Mouse (Mus musculus) T-helper 2 cell (primary cell): ENCODE results near the gene Mgat3.

Experiments used
- in situ Hi-C: fragments of 300-600 bp; cut with MboI, MseI; formaldehyde crosslinking; loops from one replicate; pipeline ENCODE4 v1.15.1; 2025; ENCODE audit warnings: high pct_unique_total_duplicates

The Mgat3 gene

GRCm38 (mm10) chr15:80149517-80149916 is 24.0 kb upstream of the Mgat3 start:
- in situ Hi-C loops, result no loop called here

- in situ Hi-C loops, result no loop called here
These were observed 20.9 kb upstream of the Mgat3 start for GRCm38 (mm10) chr15:80152663-80153062.

- in situ Hi-C loops, result no loop called here
These were observed 19.8 kb upstream of the Mgat3 start for GRCm38 (mm10) chr15:80153757-80154156.

- in situ Hi-C loops, result no loop called here
These were observed 17.8 kb upstream of the Mgat3 start for GRCm38 (mm10) chr15:80155707-80156106.

- in situ Hi-C loops, result no loop called here
These were observed 16.2 kb upstream of the Mgat3 start for GRCm38 (mm10) chr15:80157197-80157943.

GRCm38 (mm10) chr15:80158001-80158706 is 15.4 kb upstream of the Mgat3 start:
- in situ Hi-C loops, result no loop called here

- in situ Hi-C loops, result no loop called here
These were observed 14.8 kb upstream of the Mgat3 start for GRCm38 (mm10) chr15:80158707-80159090.

- in situ Hi-C loops, result no loop called here
These were observed 14.1 kb upstream of the Mgat3 start for GRCm38 (mm10) chr15:80159286-80159901.

GRCm38 (mm10) chr15:80160223-80160622 is 13.3 kb upstream of the Mgat3 start:
- in situ Hi-C loops, result no loop called here

GRCm38 (mm10) chr15:80160726-80161125 is 12.8 kb upstream of the Mgat3 start:
- in situ Hi-C loops, result no loop called here

- in situ Hi-C loops, result no loop called here
These were observed 12.3 kb upstream of the Mgat3 start for GRCm38 (mm10) chr15:80161199-80161598.

- in situ Hi-C loops, result no loop called here
These were observed 11.0 kb upstream of the Mgat3 start for GRCm38 (mm10) chr15:80162401-80162964.

GRCm38 (mm10) chr15:80163274-80163673 is 10.2 kb upstream of the Mgat3 start:
- in situ Hi-C loops, result no loop called here

GRCm38 (mm10) chr15:80163716-80164115 is 9.8 kb upstream of the Mgat3 start:
- in situ Hi-C loops, result no loop called here

- in situ Hi-C loops, result no loop called here
These were observed 8.1 kb upstream of the Mgat3 start for GRCm38 (mm10) chr15:80165396-80165795.

GRCm38 (mm10) chr15:80169484-80169883 is 4.0 kb upstream of the Mgat3 start:
- in situ Hi-C loops, result no loop called here

GRCm38 (mm10) chr15:80170357-80170756 is 3.2 kb upstream of the Mgat3 start:
- in situ Hi-C loops, result loop anchor here (10.0 kb wide), 2 partner anchors 194 to 1914 kb away; no protein-coding TSS in a partner anchor

GRCm38 (mm10) chr15:80171286-80171685 is 2.2 kb upstream of the Mgat3 start:
- in situ Hi-C loops, result loop anchor here (10.0 kb wide), 2 partner anchors 194 to 1914 kb away; no protein-coding TSS in a partner anchor

- in situ Hi-C loops, result loop anchor here (10.0 kb wide), 2 partner anchors 193 to 1913 kb away; no protein-coding TSS in a partner anchor
These were observed 1.7 kb upstream of the Mgat3 start for GRCm38 (mm10) chr15:80171791-80172190.

GRCm38 (mm10) chr15:80173781-80174597 is 468 bp downstream of the Mgat3 start:
- in situ Hi-C loops, result loop anchor here (10.0 kb wide), 2 partner anchors 191 to 1911 kb away; no protein-coding TSS in a partner anchor

GRCm38 (mm10) chr15:80174598-80174875 is 1.0 kb downstream of the Mgat3 start:
- in situ Hi-C loops, result loop anchor here (10.0 kb wide), 2 partner anchors 190 to 1910 kb away; no protein-coding TSS in a partner anchor
